Mouse (Mus musculus) liver, adult 2 months (tissue): ENCODE measurements around the gene Stox2.

Experiments used
- CTCF ChIP-seq: fragments of 200-500 bp; IDR thresholded peaks from 2 replicates; pipeline ENCODE4 v1.5.1; 2011; ENCODE audit warnings: low read depth, low read length, control low read depth
- POLR2A ChIP-seq: fragments of 200-500 bp; IDR thresholded peaks from 2 replicates; pipeline ENCODE4 v1.6.1; 2011; ENCODE audit warnings: low read length, control low read depth; ENCODE audit not compliant: insufficient read depth; ENCODE audit errors: extremely low read depth

DNA sequence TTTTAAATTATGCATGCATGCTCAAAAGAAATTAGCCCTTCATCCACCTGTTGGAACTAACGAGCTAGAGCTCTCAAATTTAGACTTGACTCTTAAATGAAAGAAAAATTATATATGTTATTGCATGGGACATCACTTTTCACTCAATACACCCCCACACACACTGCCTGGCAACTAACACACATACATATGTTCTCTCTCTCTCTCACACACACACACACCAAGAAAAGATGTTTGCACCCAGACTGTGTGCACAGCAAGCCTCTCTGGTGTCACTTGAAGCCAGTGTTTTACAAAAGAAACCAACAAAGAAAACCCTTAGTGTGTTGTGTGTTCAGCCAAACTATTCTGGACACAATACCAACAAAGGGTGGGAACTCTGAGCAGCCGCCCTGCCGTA is 75.1 kb downstream of the Stox2 start:
- TF ChIP-seq CTCF (no peak), POLR2A (no peak)
